Mouse (Mus musculus) lung, adult 18-20 months (tissue): Measurements from ENCODE around the gene Dapl1.

ENCODE experiments used
- DNase-seq, 2 experiments: peaks; one replicate each; pipeline ENCODE4 v3.0.0; 2022; ENCODE audit warnings: mixed read lengths in 2 of 2

Dapl1 gene

DNA sequence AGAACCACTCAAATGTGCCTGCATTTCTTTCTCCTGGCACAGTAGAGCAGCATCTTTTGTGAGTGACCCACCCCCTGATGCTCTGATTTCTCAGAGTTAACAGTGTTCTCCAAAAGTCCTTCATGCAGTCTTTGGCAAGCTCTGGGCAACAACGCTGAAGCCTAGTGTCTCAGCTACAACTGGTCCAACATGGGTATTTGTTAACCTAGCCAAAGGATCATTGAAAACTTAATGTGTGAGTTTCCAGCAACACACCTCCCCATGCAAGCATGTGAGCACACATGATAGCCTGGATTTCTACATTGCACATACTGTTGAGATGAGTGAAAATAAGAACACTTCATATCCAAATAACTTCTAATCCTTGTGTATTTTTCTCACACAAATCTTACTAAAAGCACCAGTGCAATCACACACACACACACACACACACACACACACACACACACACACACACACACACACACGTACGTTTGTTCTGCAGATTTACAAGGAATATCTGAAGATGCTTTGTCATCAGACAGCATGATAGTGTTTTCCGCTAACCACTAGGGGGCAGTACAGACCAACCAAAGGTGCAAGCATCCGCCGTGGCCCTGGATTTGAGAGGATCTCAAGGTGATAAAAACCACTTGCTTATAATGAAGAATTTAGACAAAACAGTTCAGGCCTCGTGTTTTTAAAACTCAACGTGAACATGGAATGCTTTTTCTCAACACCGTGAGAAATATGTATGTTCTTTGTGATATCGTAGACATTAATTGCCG, 56.9 kb downstream of the Dapl1 start:
- peak; percentile 61 to 79 for DNase-seq

DNA sequence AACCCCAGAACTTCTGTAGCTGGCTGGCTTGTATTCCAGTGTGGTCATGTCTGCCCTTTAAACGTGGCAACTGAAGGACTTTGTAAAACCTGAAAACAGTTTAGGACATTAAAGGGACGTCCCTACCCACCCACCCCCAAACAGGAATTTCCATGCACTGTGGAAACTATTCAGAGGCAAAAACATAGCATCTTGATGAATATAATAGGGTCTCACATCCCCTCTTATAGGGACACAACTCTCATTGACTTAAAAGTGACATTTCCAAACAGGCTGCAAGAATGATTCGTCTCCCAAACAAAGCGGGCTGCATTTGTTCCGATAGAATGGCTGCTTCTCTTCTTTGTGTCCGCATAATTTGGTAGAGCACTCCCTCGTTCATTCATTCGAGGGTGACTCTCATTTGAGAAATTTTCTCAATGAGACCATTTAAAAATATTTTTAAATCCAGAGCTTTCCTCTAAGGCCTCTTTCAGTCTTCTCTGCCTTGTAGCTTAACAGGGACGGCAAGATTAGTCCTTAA, 59.2 kb downstream of the Dapl1 start:
- DNase-seq = no peak

DNA sequence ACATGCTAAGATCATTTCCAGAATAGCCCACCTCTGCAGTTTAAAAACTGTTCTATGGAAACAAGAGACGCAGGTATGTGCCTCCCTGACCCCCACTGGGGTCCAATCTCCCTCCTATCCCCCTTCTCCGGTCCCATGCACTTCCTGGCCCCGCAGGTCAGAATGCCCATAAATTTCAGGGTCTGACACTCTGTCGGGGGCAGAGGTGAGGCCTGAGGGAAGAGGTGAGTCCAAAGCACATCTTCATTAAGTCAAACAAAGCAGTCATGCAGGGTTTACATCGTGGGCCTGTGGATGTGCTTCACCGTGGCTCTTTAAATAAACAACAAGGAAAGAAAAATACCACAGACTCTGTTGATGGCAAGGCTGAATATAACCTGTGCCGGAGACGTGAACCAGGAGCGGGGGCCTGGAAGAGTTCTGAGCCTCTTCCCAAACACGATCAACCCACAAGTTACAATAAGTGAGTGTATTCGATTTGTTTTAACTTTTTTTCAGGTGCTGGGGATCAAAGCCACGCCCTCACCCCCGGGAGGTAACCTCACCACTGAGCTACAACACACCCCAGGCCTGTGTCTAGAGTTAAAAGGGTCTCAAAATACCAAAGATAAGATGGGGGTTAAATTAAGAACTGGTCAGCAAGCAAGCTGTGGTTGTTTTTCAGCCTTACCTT, 59.9 kb downstream of the Dapl1 start:
- DNase-seq = no peak

DNA sequence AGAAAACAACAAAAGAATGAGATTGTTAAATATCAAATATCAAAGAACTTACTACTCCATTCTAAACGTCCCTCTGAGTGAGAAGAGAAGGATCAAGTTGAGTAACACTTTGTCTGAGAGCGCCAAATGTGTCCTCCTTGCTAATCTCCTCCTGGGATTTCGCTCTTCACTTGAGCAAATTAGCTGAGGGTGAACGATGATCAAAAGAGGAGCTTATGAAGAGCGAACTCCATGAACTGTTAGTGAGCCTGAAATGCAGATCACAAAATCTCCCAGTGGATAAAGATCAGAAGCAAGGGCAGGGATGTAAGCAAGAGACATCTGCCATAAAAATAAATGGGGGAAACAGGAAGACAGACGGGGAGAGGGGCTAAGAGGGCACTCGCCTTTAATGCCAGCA, 60.5 kb downstream of the Dapl1 start:
- no peak for DNase-seq

- DNase-seq = no peak
Measured at GRCm38 (mm10) chr2:59547369-59548099, 63.1 kb downstream of the Dapl1 start.

- DNase-seq = no peak
Measured at GRCm38 (mm10) chr2:59552784-59553183, 68.3 kb downstream of the Dapl1 start.

DNA sequence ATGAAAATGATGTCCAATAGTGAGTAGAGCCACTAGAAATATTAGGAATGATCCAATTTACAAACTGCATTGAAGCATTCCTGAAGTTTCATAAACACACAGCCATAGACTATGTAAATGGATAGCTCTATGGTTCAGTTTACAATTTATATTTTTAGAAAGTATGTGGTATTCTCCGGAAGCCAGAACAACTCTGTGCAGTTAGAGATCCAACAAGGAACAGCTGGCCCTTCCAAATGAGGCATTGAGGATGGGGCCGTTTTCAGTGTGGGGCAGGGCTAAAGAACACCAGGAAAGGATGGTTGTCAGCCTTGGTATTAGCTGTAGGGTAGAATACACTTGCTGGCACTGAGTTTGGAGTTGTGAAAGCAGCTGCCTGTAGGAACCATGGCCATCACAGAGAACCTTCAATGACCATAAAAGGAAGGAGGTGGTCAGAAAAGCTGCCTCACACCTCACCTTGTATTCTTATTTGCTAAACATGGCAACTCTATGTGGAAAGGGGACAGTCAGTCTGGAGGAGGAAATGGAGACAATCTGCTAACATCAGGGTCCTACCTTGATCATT, 70.0 kb downstream of the Dapl1 start:
- no peak for DNase-seq
